In the genomic region with DNA sequence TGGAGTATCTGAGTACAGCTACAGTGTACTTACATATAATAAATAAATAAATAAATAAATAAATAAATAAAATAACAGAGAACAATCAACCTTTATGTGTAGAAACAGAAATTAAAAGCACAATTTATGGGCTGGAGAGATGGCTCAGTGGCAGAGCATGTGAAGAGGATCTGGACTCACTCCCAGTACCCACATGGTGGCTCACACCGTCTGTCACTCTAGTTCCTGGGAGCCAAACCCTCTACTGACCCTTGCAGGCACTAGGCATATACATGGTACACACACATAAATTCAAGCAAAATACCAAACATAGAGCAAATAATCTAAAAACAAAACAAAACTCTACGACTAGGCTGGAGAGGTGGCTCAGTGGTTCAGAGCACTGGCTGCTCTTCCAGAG, we compare ENCODE assay signal across 29 mouse cellular contexts. TPM values are rescaled to one million over a fixed set of nuclear protein-coding genes. Genes with fewer than 3 reads are reported as not detected.
A peak's percentile ranks its signal among the peaks of the same experiment; 100 is the strongest.
DNase-seq lines count a peak whose midpoint lies in the region; ATAC-seq and TF ChIP-seq lines count a peak whose summit lies in the region.
"Had no signal": no experiment of that assay in that cellular context is flagged by ENCODE, and none has a peak within 500 bp of the region (broad histone marks: within the 10 kb centered on the region; RNA-seq: fewer than 3 reads in every experiment).

No protein-coding gene starts in this region.

- H3K36me3 ChIP-seq in kidney, embryonic 15.5 days = no peaks in the 10 kb centered on the region
- H3K36me3 ChIP-seq: embryonic facial prominence, embryonic 13.5 days; forebrain, embryonic 12.5 days; limb, embryonic 13.5 days; lung, embryonic 15.5 days; midbrain, embryonic 12.5 days; neural tube, embryonic 12.5 days had no signal

- TF ChIP-seq CTCF in layer of hippocampus, adult 2 months (conservative IDR thresholded peaks at IDR 0.05) = peak; percentile 36; the same call in 1 of the 2 replicates

- 93% methylated on average over 2 of the region's 2 CpGs for WGBS in kidney, embryonic 15.5 days

- no peak for DNase-seq in layer of hippocampus, adult 2 months (ENCODE audit: low spot score in 2 of 2)
- no peak for DNase-seq in layer of hippocampus, postnatal 25 days (ENCODE audit: extremely low spot score in 1 of 2, low spot score in 1 of 2)
- peak; percentile 53 for DNase-seq in brain, adult 2 months (ENCODE audit: low read depth, low spot score)
- peak; percentile 81 for DNase-seq in cerebellum, adult 9-10 months
- DNase-seq in cerebellum, postnatal 36 days = peak; percentile 66 to 72
- no peak for DNase-seq in spleen, adult 12 weeks (ENCODE audit: low spot score)
- DNase-seq: adrenal gland, adult 8-10 months; forebrain, postnatal 0 days; heart, adult 2 months; heart, postnatal 10 days; kidney, adult 18-20 months; kidney, postnatal 10 days; layer of hippocampus, adult 9-11 months; lung, postnatal 4 days; thymus, postnatal 14 days had no signal

- no peak overlapping the region for H3K4me2 ChIP-seq in kidney, embryonic 15.5 days
- H3K4me2 ChIP-seq: embryonic facial prominence, embryonic 13.5 days; forebrain, embryonic 12.5 days; heart, embryonic 13.5 days; hindbrain, embryonic 14.5 days; limb, embryonic 13.5 days; liver, embryonic 11.5 days; lung, embryonic 15.5 days; midbrain, embryonic 12.5 days; neural tube, embryonic 12.5 days had no signal

- ATAC-seq in kidney, embryonic 15.5 days (replicated peaks; ENCODE audit: low FRiP score) = no peak
- ATAC-seq: CD4-positive, CD25-positive, alpha-beta regulatory T cell, adult 4 months; forebrain, postnatal 0 days had no signal

- no peaks in the 10 kb centered on the region for H3K27me3 ChIP-seq in kidney, embryonic 15.5 days
- H3K27me3 ChIP-seq: embryonic facial prominence, embryonic 13.5 days; forebrain, embryonic 12.5 days; heart, embryonic 13.5 days; limb, embryonic 13.5 days; lung, embryonic 15.5 days; megakaryocyte, embryonic 14.5 days; midbrain, embryonic 12.5 days; neural tube, embryonic 12.5 days had no signal

- H3K27ac ChIP-seq in layer of hippocampus, adult 2 months = no peak overlapping the region
- H3K27ac ChIP-seq in kidney, embryonic 15.5 days = no peak overlapping the region
- H3K27ac ChIP-seq: embryonic facial prominence, embryonic 13.5 days; forebrain, embryonic 12.5 days; heart, adult 2 months; heart, embryonic 13.5 days; hindbrain, embryonic 14.5 days; limb, embryonic 13.5 days; lung, embryonic 15.5 days; midbrain, embryonic 12.5 days; neural tube, embryonic 12.5 days had no signal

- peaks cover 3% of the 10 kb centered on the region; the same call in 1 of the 2 replicates for H3K4me1 ChIP-seq in kidney, embryonic 15.5 days
- H3K4me1 ChIP-seq: midbrain, embryonic 12.5 days; neural tube, embryonic 12.5 days had no signal

- H3K9me3 ChIP-seq in kidney, embryonic 15.5 days (replicated peaks) = no peaks in the 10 kb centered on the region
- H3K9me3 ChIP-seq: embryonic facial prominence, embryonic 13.5 days; forebrain, embryonic 12.5 days; heart, embryonic 13.5 days; limb, embryonic 13.5 days; lung, embryonic 15.5 days; megakaryocyte, embryonic 14.5 days; midbrain, embryonic 12.5 days; neural tube, embryonic 12.5 days had no signal

- H3K4me3 ChIP-seq in layer of hippocampus, adult 2 months = no peak overlapping the region
- no peak overlapping the region for H3K4me3 ChIP-seq in kidney, embryonic 15.5 days (replicated peaks)
- H3K4me3 ChIP-seq: embryonic facial prominence, embryonic 13.5 days; erythroblast, embryonic 14.5 days; forebrain, embryonic 12.5 days; heart, adult 2 months; heart, embryonic 13.5 days; limb, embryonic 13.5 days; lung, embryonic 15.5 days; megakaryocyte, embryonic 14.5 days; midbrain, embryonic 12.5 days; myocyte; neural tube, embryonic 12.5 days had no signal

- H3K9ac ChIP-seq in kidney, embryonic 15.5 days = no peak overlapping the region
- H3K9ac ChIP-seq: embryonic facial prominence, embryonic 13.5 days; forebrain, embryonic 12.5 days; forebrain, postnatal 0 days; heart, embryonic 13.5 days; hindbrain, embryonic 14.5 days; limb, embryonic 13.5 days; lung, embryonic 15.5 days; midbrain, embryonic 12.5 days; neural tube, embryonic 12.5 days had no signal

RNA-seq across cellular contexts. Expression of gene 2700097O09Rik, which starts 4.6 kb away (rescaled TPM):
- 10 to 100 TPM in 1 of 2 experiments, 1 to 10 TPM in 1; 9.9 to 11.4 TPM for total RNA-seq in layer of hippocampus, adult 2 months (2021)
- 10 to 100 TPM in 1 of 2 experiments, 1 to 10 TPM in 1; 8.0 to 11.5 TPM for total RNA-seq in layer of hippocampus, postnatal 25 days (2021)
- 38.2 and 40.1 TPM in 2 replicates for polyA plus RNA-seq in kidney, embryonic 15.5 days (2015; fragmentation: Nextera tagmentation; extraction: Ambion mirVana)

RNA-seq across cellular contexts. Expression of gene Srp54a, which starts 4.8 kb away (rescaled TPM):
- 10 to 100 TPM; 86.3 to 87.0 TPM for total RNA-seq in layer of hippocampus, adult 2 months (2021)
- 10 to 100 TPM; 86.7 to 99.9 TPM for total RNA-seq in layer of hippocampus, postnatal 25 days (2021)
- polyA plus RNA-seq in kidney, embryonic 15.5 days (2015; fragmentation: Nextera tagmentation; extraction: Ambion mirVana) = 165 and 189 TPM in 2 replicates

RNA-seq across cellular contexts. Expression of gene Fam177a, which starts 49.0 kb away (rescaled TPM):
- total RNA-seq in layer of hippocampus, adult 2 months (2021) = 10 to 100 TPM; 12.3 to 15.5 TPM
- 10 to 100 TPM in 1 of 2 experiments, 1 to 10 TPM in 1; 9.6 to 20.5 TPM for total RNA-seq in layer of hippocampus, postnatal 25 days (2021)
- 15.7 and 16.0 TPM in 2 replicates for polyA plus RNA-seq in kidney, embryonic 15.5 days (2015; fragmentation: Nextera tagmentation; extraction: Ambion mirVana)

Comparison
In these comparisons a context has a peak if more than half of its experiments do, and no peak if none do; other contexts are left out.
1. DNase-seq: peak in brain, adult 2 months (single experiment), cerebellum, adult 9-10 months (single experiment) and cerebellum, postnatal 36 days (2 of 2); none in layer of hippocampus, adult 2 months (0 of 2), layer of hippocampus, postnatal 25 days (0 of 2) and spleen, adult 12 weeks (single experiment).